Mouse (Mus musculus) mesoderm, embryonic 11.5 days (tissue): ENCODE results near the gene Dzip1l.

Experiments used
- DNase-seq: peaks from one replicate; pipeline ENCODE4 v3.0.0-alpha.2; 2012; ENCODE audit warnings: low read depth, low spot score

Gene Dzip1l

GRCm38 (mm10) chr9:99660756-99661155, 31.5 kb downstream of the Dzip1l start:
- no peak for DNase-seq

DNA sequence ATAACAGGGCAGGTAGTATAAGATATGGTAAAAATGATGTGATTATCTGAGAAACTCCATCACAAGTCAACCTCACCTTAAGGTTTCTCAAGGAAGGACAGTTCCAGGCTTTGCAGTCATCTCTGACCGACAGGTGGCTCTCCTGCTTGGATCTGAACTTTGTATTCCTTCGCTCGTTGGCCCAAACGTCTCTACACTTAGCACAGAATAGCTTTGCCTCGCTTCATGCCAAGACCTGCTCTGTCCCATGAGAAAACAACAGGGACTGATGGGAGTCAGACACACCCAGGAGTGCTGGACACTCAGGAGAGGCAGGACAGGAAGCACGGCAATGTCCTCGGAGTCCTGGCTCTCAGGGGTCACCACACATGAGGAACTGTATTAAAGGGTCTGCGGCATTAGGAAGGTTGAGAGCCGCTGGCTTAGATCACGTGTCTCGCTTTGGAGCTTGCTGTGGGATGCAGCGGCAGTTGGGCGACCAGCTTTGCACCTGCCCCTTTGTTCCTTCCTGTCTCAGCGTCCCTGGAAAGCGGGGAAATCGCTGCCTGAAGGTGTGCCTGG, 32.4 kb downstream of the Dzip1l start:
- no peak for DNase-seq

DNA sequence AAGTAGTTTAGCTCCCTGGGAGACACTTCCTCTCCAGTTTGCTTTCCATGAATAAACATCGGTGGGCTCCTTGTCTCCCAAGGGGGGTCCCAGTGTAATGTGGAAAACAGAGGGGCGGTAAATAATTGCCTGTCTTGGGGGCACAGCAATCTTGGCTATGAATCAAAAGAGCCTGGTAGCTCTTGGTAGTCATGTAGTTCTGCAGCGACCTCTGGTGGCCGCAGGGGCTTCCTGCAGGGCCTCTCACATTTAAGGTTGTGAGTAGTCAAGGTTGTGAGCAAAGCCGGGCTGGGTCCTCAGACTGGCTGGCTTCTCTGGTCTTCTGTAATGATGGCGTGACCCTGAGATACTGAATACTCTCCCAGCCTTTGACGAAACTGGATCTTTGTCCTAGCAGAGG, 33.1 kb downstream of the Dzip1l start:
- DNase-seq, result peak; percentile 84

GRCm38 (mm10) chr9:99662887-99663286, 33.6 kb downstream of the Dzip1l start:
- DNase-seq, result no peak

DNA sequence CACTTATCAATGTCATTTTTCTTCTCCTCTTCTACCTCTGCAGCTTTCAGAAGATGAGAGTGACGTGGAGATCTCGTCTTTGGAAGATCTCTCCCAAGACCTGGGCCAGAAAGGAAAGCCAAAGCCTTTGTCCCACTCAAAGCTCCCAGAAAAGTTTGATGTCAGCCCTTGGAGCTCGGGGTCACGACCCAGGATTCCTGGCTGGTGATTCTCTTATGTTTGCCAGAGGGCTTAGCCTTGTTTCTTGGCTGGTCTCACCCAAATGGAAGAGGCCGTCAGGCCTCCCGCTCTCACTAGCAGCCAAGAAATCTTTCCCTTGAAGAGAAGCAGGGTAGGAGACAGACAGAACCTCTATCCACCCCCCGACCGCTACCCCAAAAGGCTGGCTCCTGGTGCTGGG, 38.3 kb downstream of the Dzip1l start:
- no peak for DNase-seq

- no peak for DNase-seq
These were observed 42.3 kb downstream of the Dzip1l start for GRCm38 (mm10) chr9:99671603-99672002.

- DNase-seq, result no peak
These were observed 46.4 kb downstream of the Dzip1l start for GRCm38 (mm10) chr9:99675714-99676113.

DNA sequence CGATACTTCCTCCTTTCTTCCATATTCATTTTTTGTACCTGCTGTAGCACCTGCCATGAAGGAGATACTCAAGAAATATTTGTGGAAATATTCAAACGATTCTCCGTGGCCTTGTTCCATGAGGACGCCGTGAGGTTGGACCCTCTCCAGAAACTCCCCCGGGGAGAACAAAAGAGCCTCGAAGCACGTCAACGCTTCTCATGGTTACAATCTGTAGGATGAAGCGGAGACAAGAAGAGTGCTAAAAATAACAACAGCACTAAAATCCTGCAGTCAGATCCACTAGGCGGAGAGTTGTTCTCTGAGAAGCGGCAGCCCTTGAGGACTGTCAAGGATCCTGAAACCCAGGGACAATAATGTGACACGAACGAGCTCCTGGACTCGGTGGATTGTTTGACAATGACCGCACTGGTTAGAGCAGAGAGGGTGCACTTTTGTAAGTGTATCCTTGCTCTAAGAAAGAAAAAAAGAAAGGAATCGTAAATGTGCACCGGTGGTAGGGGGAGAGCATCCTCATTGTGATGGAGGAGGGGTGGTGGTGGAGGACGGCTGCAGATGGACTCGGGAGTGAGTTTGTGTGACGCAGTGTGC, 52.8 kb downstream of the Dzip1l start:
- no peak for DNase-seq

- DNase-seq, result no peak
These were observed 55.8 kb downstream of the Dzip1l start for GRCm38 (mm10) chr9:99685061-99685521.

DNA sequence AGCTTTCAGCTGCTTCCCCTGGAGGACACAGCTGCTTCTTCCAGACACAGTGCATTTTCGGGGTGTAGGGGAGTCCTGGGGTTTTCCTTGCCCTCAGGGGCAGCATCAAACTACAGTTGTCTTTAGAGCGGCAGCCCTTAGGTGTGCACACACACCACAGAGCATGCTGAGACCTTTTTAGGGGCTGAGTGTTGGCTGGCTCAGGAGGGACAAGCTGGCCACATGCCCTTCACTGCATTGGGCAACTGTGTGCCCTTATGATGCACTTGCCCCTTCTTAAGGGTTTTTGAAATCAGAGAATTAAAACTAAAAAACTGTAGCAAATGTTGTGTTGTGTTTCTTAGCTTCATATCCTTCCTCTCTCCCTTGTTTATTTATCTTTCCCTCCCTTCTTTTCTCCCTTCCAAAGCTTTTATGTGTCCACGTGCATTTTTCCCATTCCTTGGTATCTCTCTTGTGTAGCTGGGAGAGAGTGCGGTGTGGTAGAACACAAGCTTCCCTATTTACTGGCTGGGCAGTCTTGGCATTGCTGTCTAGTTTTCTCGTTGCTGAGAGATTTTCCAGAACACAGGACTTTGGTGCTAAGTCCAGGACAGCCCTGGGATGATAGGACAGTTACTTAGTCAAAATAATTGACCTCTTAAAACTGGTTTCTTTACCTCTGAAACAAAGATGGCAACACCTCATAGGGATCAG, 56.4 kb downstream of the Dzip1l start:
- no peak for DNase-seq

DNA sequence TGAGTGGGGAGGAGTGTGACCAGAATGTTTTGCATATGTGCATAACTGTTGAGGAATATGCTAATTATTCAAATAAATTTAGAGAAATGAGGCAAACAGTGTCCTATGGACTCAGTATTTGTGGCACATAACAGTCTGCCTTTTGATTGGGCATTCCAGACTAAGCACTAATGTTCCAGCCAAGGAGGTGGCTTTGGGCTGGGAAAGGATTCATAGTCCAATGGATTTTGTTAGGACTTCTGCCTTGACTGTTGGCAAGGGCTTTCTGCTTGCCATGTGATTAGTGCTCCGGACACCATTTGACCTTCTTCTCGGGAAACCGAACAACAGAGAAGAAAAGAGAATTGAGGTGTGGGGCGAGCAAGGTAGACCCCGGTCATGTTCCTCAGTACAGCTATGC, 60.5 kb downstream of the Dzip1l start:
- DNase-seq, result no peak

DNA sequence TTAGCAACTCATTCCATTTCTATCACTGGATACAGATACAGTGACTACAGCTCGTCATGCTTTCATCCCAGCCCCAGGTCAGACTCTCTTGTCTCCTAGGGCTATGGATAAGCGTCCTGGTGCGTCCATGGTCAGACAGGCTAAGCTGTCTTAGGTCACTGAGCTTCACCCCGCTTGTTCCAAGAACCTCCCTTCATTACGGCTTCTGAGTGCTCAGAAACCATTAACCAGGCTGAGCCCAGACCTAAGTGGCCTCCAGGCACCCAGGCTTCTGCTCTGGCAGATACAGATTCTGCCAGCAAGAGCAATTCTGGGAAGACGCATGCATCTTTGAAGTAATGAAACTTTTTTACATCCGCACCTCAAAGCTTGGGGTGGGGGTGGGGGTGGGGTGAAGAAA, 61.1 kb downstream of the Dzip1l start:
- DNase-seq, result no peak

GRCm38 (mm10) chr9:99694961-99695360, 65.7 kb downstream of the Dzip1l start:
- DNase-seq, result peak; percentile 12

GRCm38 (mm10) chr9:99699752-99700389, 70.6 kb downstream of the Dzip1l start:
- DNase-seq, result no peak

- no peak for DNase-seq
These were observed 71.9 kb downstream of the Dzip1l start for GRCm38 (mm10) chr9:99701187-99701586.

- no peak for DNase-seq
These were observed 72.9 kb downstream of the Dzip1l start for GRCm38 (mm10) chr9:99702215-99702614.

DNA sequence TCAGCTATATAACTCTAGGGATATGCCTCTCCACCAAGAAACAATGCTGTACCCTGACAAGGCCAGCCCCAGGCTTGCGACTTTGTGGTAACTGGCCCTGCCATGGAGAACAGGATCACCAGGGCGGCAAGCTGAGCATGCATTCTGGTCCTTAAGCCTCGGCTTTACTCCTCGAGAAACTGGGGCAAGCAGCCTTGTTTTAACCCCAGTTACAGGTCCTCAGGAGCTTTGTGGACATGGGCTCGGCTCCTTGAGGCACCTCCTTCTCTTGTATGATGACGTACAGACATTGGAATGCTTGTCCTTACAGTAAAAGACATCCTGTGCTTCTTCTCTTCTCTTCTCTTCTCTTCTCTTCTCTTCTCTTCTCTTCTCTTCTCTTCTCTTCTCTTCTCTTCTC, 74.4 kb downstream of the Dzip1l start:
- no peak for DNase-seq

- no peak for DNase-seq
These were observed 77.0 kb downstream of the Dzip1l start for GRCm38 (mm10) chr9:99706264-99706663.

- no peak for DNase-seq
These were observed 78.3 kb downstream of the Dzip1l start for GRCm38 (mm10) chr9:99707425-99708126.

DNA sequence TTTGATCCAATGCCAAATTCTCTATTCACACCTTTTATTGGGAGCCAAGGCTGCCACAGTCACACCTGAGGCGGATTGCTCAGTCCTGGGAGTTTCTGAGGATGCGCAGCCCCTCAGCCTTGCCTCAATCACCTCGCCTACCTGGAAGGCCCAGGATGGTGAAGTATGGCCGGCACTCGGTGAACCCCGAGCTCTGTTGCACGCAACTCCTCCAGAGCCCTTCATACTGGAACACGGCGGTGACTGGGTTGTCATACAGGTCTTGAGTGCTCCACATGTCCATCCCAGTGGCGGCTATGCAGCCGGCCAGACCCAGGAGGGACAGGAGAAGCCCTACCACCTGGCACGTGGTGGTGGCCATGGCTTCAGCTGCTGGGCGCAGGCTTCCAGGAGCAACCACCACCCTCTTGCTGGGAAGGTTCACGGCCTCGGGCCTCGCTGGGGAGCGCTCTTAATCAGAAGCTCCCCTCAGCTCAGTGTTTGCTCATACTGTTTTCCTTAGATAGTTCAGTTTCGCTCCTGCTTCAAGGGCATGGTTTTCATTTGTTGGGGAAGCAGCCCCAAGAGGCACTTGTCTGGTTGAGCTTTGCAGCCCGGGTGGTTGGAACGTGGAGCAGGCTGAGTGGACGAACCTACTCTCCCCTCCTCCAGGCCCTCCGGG, 80.4 kb downstream of the Dzip1l start:
- no peak for DNase-seq

DNA sequence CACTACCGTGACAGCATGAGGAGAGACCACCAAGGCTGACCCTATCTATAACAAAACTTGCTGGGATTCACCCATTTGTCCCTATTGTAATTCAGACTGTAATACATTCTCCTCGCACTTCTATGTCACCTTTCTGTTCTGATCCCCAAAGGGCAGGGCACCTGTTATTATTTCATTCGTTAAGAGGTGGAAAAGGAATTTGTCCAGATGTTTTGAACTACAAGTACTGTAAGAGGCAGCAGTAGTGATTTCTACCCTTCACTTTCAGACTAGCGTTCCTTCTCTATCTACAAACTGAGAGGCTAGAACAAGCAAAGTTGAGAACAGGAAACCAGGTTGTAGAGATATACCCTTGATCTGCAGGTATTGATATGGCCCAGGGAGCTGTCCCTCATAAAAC, 81.0 kb downstream of the Dzip1l start:
- no peak for DNase-seq

DNA sequence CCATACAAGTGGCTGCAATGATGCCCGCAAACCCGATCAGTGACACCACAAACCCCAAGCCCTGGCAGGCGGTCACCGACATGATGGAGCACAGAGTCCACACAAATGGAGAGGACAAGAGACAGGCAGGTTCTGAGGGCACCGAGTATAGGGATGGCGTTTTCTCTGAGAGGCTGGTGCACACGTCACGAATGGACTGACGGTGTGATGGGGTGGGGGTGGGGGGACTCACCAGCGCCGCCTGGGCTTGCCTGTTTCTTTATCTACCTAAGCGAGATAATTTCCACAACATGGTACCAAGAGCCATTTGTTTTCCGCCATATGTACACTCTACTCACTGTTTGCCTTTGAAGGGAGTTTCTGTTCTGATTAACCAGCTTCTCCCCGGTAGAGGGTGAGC, 87.8 kb downstream of the Dzip1l start, which contains the start of gene Cldn18:
Cldn18 (minus strand) TSS at position 134 of the 400 bp plus-strand sequence.
- no peak for DNase-seq
